In the genomic region with DNA sequence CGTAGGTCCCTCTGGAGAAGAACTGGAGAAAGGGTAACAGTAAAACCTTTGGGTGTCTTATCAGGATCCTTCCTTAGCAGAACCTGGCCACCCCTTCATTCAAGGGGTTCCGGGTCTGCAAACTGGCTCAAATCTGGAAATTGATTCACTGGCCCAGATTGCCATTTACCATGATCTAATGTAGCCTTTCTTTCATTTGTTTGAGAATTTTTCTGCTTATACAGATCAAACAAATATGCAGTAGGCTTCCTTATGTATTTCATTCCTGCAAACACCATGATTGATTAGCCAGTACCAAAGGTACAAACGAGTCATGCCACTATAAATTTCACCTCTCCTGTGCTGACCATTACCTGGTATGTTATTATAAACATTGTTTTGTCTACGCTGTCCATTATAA, we compare ENCODE assay signal across 7 mouse cellular contexts. TPM values are rescaled to one million over a fixed set of nuclear protein-coding genes. Genes with fewer than 3 reads are reported as not detected.
DNase-seq lines count a peak whose midpoint lies in the region; ATAC-seq and TF ChIP-seq lines count a peak whose summit lies in the region.
"Not testable (repeated sequence)": the region's sequence is repeated elsewhere in the genome, so short reads cannot be mapped to it uniquely, and the experiment has no call there.
"Had no signal": no experiment of that assay in that cellular context is flagged by ENCODE, and none has a peak within 500 bp of the region (broad histone marks: within the 10 kb centered on the region; RNA-seq: fewer than 3 reads in every experiment).

No protein-coding gene starts in this region.

- H3K27ac ChIP-seq in embryonic facial prominence, embryonic 14.5 days (replicated peaks; ENCODE audit: low read depth, low read length); forebrain, postnatal 0 days (ENCODE audit: low read depth, low read length); midbrain, embryonic 11.5 days (ENCODE audit: low read depth, low read length); neural tube, embryonic 11.5 days (ENCODE audit: low read depth, low read length): not testable (repeated sequence)

- not testable (repeated sequence) for H3K36me3 ChIP-seq in embryonic facial prominence, embryonic 14.5 days (ENCODE audit: control insufficient read depth, insufficient read depth, low read length); forebrain, postnatal 0 days (ENCODE audit: insufficient read depth); midbrain, embryonic 11.5 days (ENCODE audit: control insufficient read depth, insufficient read depth, low read length); neural tube, embryonic 11.5 days (ENCODE audit: control insufficient read depth, insufficient read depth, low read length)

- ATAC-seq in embryonic facial prominence, embryonic 14.5 days (ENCODE audit: low read depth); forebrain, postnatal 0 days; midbrain, embryonic 11.5 days (ENCODE audit: low FRiP score); neural tube, embryonic 11.5 days (ENCODE audit: insufficient read depth, low FRiP score, low TSS enrichment): not testable (repeated sequence)

- not testable (repeated sequence) for H3K9ac ChIP-seq in embryonic facial prominence, embryonic 14.5 days (ENCODE audit: low read depth, low read length); forebrain, postnatal 0 days; midbrain, embryonic 11.5 days (ENCODE audit: low read length); neural tube, embryonic 11.5 days (ENCODE audit: low read length)

- H3K27me3 ChIP-seq in embryonic facial prominence, embryonic 14.5 days (replicated peaks; ENCODE audit: control insufficient read depth, insufficient read depth, low read length); forebrain, postnatal 0 days (ENCODE audit: insufficient read depth, low read length); midbrain, embryonic 11.5 days (ENCODE audit: control insufficient read depth, insufficient read depth, low read length); neural tube, embryonic 11.5 days (ENCODE audit: control insufficient read depth, insufficient read depth, low read length): not testable (repeated sequence)

- not testable (repeated sequence) for H3K4me3 ChIP-seq in embryonic facial prominence, embryonic 14.5 days (ENCODE audit: low read depth, low read length); forebrain, postnatal 0 days (ENCODE audit: low read depth, low read length); midbrain, embryonic 11.5 days (ENCODE audit: low read depth, low read length); neural tube, embryonic 11.5 days (ENCODE audit: low read depth, low read length)

- DNase-seq in MN1 (ENCODE audit: low spot score) = peak; percentile 15
- DNase-seq in embryonic facial prominence, embryonic 14.5 days (ENCODE audit: low spot score) = peak; percentile 22
- DNase-seq in forebrain, postnatal 0 days = peak; percentile 67
- peak; percentile 93 for DNase-seq in midbrain, embryonic 11.5 days (ENCODE audit: low spot score, missing footprints)
- DNase-seq in neural tube, embryonic 11.5 days (ENCODE audit: low spot score) = peak; percentile 71
- peak; percentile 26 for DNase-seq in thymus, postnatal 0 days (ENCODE audit: low spot score)

- not testable (repeated sequence) for H3K4me1 ChIP-seq in embryonic facial prominence, embryonic 14.5 days (ENCODE audit: control insufficient read depth, insufficient read depth, low read length); forebrain, postnatal 0 days (ENCODE audit: insufficient read depth); midbrain, embryonic 11.5 days (ENCODE audit: control insufficient read depth, insufficient read depth, low read length); neural tube, embryonic 11.5 days (ENCODE audit: control insufficient read depth, insufficient read depth, low read length)

- not testable (repeated sequence) for H3K4me2 ChIP-seq in embryonic facial prominence, embryonic 14.5 days (ENCODE audit: low read depth, low read length); forebrain, postnatal 0 days (ENCODE audit: low read depth); midbrain, embryonic 11.5 days; neural tube, embryonic 11.5 days (ENCODE audit: low read depth)

- not testable (repeated sequence) for TF ChIP-seq CTCF in forebrain, postnatal 0 days (IDR thresholded peaks at IDR 0.05; ENCODE audit: low read depth)

- 82% methylated on average over 4 of the region's 4 CpGs for WGBS in embryonic facial prominence, embryonic 14.5 days
- 82% methylated on average over 4 of the region's 4 CpGs for WGBS in forebrain, postnatal 0 days
- 82% methylated on average over 4 of the region's 4 CpGs for WGBS in midbrain, embryonic 11.5 days
- WGBS in neural tube, embryonic 11.5 days = 86% methylated on average over 4 of the region's 4 CpGs

- not testable (repeated sequence) for H3K9me3 ChIP-seq in embryonic facial prominence, embryonic 14.5 days (ENCODE audit: control insufficient read depth, low read length); forebrain, postnatal 0 days (ENCODE audit: low read length); midbrain, embryonic 11.5 days (ENCODE audit: control insufficient read depth, low read length); neural tube, embryonic 11.5 days (ENCODE audit: control insufficient read depth, low read length)

RNA-seq across cellular contexts. Expression of gene Cept1, which starts 46.0 kb away (rescaled TPM):
- 65.9 and 67.9 TPM in 2 replicates for polyA plus RNA-seq in embryonic facial prominence, embryonic 14.5 days (2014; fragmentation: Nextera tagmentation; extraction: Ambion mirVana)
- total RNA-seq in forebrain, postnatal 0 days (2014; rRNA removed) = 51.1 and 52.3 TPM in 2 replicates
- polyA plus RNA-seq in forebrain, postnatal 0 days (2015; fragmentation: Nextera tagmentation; extraction: Ambion mirVana) = 30.1 and 38.0 TPM in 2 replicates
- polyA plus RNA-seq in midbrain, embryonic 11.5 days (2014; fragmentation: Nextera tagmentation; extraction: Ambion mirVana) = 44.9 and 49.3 TPM in 2 replicates
- polyA plus RNA-seq in neural tube, embryonic 11.5 days (2014; fragmentation: Nextera tagmentation; extraction: Ambion mirVana) = 39.6 and 50.6 TPM in 2 replicates
- polyA plus RNA-seq in thymus, postnatal 0 days (2015; fragmentation: Nextera tagmentation; extraction: Ambion mirVana) = 65.4 and 66.8 TPM in 2 replicates

RNA-seq across cellular contexts. Expression of gene Dram2, which starts 46.0 kb away (rescaled TPM):
- 67.1 and 69.9 TPM in 2 replicates for polyA plus RNA-seq in embryonic facial prominence, embryonic 14.5 days (2014; fragmentation: Nextera tagmentation; extraction: Ambion mirVana)
- total RNA-seq in forebrain, postnatal 0 days (2014; rRNA removed) = 32.5 and 50.0 TPM in 2 replicates
- polyA plus RNA-seq in forebrain, postnatal 0 days (2015; fragmentation: Nextera tagmentation; extraction: Ambion mirVana) = 70.3 and 78.4 TPM in 2 replicates
- 52.2 and 55.0 TPM in 2 replicates for polyA plus RNA-seq in midbrain, embryonic 11.5 days (2014; fragmentation: Nextera tagmentation; extraction: Ambion mirVana)
- 56.6 and 57.8 TPM in 2 replicates for polyA plus RNA-seq in neural tube, embryonic 11.5 days (2014; fragmentation: Nextera tagmentation; extraction: Ambion mirVana)
- polyA plus RNA-seq in thymus, postnatal 0 days (2015; fragmentation: Nextera tagmentation; extraction: Ambion mirVana) = 55.8 and 57.4 TPM in 2 replicates
- polyA plus RNA-seq: erythroblast, embryonic 14.5 days had no signal

Comparison
In these comparisons a context has a peak if more than half of its experiments do, and no peak if none do; other contexts are left out.
1. DNase-seq: peak in every context shown above with its lines; median percentile 93 in midbrain, embryonic 11.5 days; 71 in neural tube, embryonic 11.5 days; 67 in forebrain, postnatal 0 days; 26 in thymus, postnatal 0 days; 22 in embryonic facial prominence, embryonic 14.5 days; 15 in MN1.